Mouse (Mus musculus): Measurements from ENCODE around the gene Chrna10.

The Chrna10 gene

GRCm38 (mm10) chr7:102116579-102117331, at the start of gene Chrna10:
Gene Chrna10 (minus strand): TSS chr7:102116828.
- no peak for DNase-seq (ENCODE audit: inconsistent age in 2 of 2, low spot score in 1 of 2)

GRCm38 (mm10) chr7:102153691-102154090, 37.1 kb upstream of the Chrna10 start:
- DNase-seq (ENCODE audit: inconsistent age in 2 of 2, low spot score in 1 of 2): peak in 1 of 2 experiments; percentile 72

- DNase-seq (ENCODE audit: inconsistent age in 2 of 2, low spot score in 1 of 2): no peak
Measured at GRCm38 (mm10) chr7:102137898-102138297, 21.3 kb upstream of the Chrna10 start.

GRCm38 (mm10) chr7:102137464-102137863, 20.8 kb upstream of the Chrna10 start:
- DNase-seq (ENCODE audit: inconsistent age in 2 of 2, low spot score in 1 of 2): peak; percentile 29 to 63

GRCm38 (mm10) chr7:102132395-102132794, 15.8 kb upstream of the Chrna10 start:
- DNase-seq (ENCODE audit: inconsistent age in 2 of 2, low spot score in 1 of 2): no peak

- DNase-seq (ENCODE audit: inconsistent age in 2 of 2, low spot score in 1 of 2): no peak
Measured at GRCm38 (mm10) chr7:102120326-102120725, 3.7 kb upstream of the Chrna10 start.

GRCm38 (mm10) chr7:102117382-102117781, 754 bp upstream of the Chrna10 start:
- DNase-seq (ENCODE audit: inconsistent age in 2 of 2, low spot score in 1 of 2): no peak

GRCm38 (mm10) chr7:102113151-102113729, 3.4 kb downstream of the Chrna10 start:
- DNase-seq (ENCODE audit: inconsistent age in 2 of 2, low spot score in 1 of 2): peak in 1 of 2 experiments; percentile 29

GRCm38 (mm10) chr7:102109746-102110145, 6.9 kb downstream of the Chrna10 start:
- DNase-seq (ENCODE audit: inconsistent age in 2 of 2, low spot score in 1 of 2): no peak

GRCm38 (mm10) chr7:102109171-102109570, 7.5 kb downstream of the Chrna10 start, which contains the start of gene Art5:
Gene Art5 (minus strand): TSS chr7:102109489.
- DNase-seq (ENCODE audit: inconsistent age in 2 of 2, low spot score in 1 of 2): no peak

GRCm38 (mm10) chr7:102108206-102108605, 8.4 kb downstream of the Chrna10 start:
- no peak for DNase-seq (ENCODE audit: inconsistent age in 2 of 2, low spot score in 1 of 2)

GRCm38 (mm10) chr7:102106700-102107141, 9.9 kb downstream of the Chrna10 start:
- DNase-seq (ENCODE audit: inconsistent age in 2 of 2, low spot score in 1 of 2): peak in 1 of 2 experiments; percentile 39

GRCm38 (mm10) chr7:102104126-102104525, 12.5 kb downstream of the Chrna10 start:
- no peak for DNase-seq (ENCODE audit: inconsistent age in 2 of 2, low spot score in 1 of 2)

GRCm38 (mm10) chr7:102103555-102103954, 13.1 kb downstream of the Chrna10 start:
- DNase-seq (ENCODE audit: inconsistent age in 2 of 2, low spot score in 1 of 2): no peak

GRCm38 (mm10) chr7:102102696-102103095, 13.9 kb downstream of the Chrna10 start:
- no peak for DNase-seq (ENCODE audit: inconsistent age in 2 of 2, low spot score in 1 of 2)

- DNase-seq (ENCODE audit: inconsistent age in 2 of 2, low spot score in 1 of 2): no peak
Measured at GRCm38 (mm10) chr7:102102241-102102640, 14.4 kb downstream of the Chrna10 start.

- no peak for DNase-seq (ENCODE audit: inconsistent age in 2 of 2, low spot score in 1 of 2)
Measured at GRCm38 (mm10) chr7:102101487-102101886, 15.1 kb downstream of the Chrna10 start, which contains the start of gene Art1. Gene Art1 (plus strand): TSS chr7:102101743.

GRCm38 (mm10) chr7:102100868-102101267, 15.8 kb downstream of the Chrna10 start:
- no peak for DNase-seq (ENCODE audit: inconsistent age in 2 of 2, low spot score in 1 of 2)

GRCm38 (mm10) chr7:102099760-102100661, 16.6 kb downstream of the Chrna10 start:
- DNase-seq (ENCODE audit: inconsistent age in 2 of 2, low spot score in 1 of 2): no peak

GRCm38 (mm10) chr7:102087336-102087735, 29.3 kb downstream of the Chrna10 start:
- DNase-seq (ENCODE audit: inconsistent age in 2 of 2, low spot score in 1 of 2): no peak

GRCm38 (mm10) chr7:102084041-102084696, 32.5 kb downstream of the Chrna10 start:
- DNase-seq (ENCODE audit: inconsistent age in 2 of 2, low spot score in 1 of 2): no peak
